Mouse (Mus musculus): ENCODE measurements around the gene Selenoh.

DNA sequence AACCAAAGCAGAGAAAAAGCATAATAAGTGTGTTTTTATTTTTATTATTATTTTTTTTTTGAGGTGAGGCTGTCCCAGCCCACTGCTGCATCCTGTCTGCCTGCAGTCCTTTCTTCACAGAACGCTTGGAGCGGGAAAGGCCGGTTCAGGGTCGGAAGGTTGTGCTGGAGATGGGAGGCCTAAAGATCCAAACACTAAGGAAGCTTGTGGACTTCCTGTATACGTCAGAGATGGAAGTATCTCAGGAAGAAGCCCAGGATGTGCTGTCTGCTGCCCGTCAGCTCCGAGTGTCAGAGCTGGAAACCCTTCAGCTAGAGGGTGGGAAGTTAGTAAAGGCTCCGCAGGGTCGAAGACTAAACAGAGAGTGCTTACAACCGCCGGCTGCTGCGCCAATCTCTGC is 4.5 kb downstream of the Selenoh start:
- TF ChIP-seq GATA1 (IDR thresholded peaks at IDR 0.05; ENCODE audit: low read length) (no peak), TAL1 (IDR thresholded peaks at IDR 0.05; ENCODE audit: low read length) (no peak)

All from erythroblast, embryonic 14.5 days (primary cell).